Mouse (Mus musculus) MEL (cell line): ENCODE measurements at regions not wholly inside any gene's neighbourhood (a gene's known extent, or its start where the extent isn't known, plus 50 kb on each side); places are given as distances from the start of the nearest gene placed in this dataset.

Experiments
- CTCF ChIP-seq, 3 experiments: IDR thresholded peaks in 2 of 3; conservative IDR thresholded peaks in 1 of 3; 2 replicates each; pipeline ENCODE4 v1.5.1; 2011 to 2012; ENCODE audit warnings: low read length in 3 of 3, low read depth in 2 of 3, mild to moderate bottlenecking in 2 of 3, improper control_type of control experiment in 1 of 3, inconsistent platforms in 1 of 3, mixed read lengths in 1 of 3, moderate library complexity in 1 of 3; ENCODE audit not compliant: control insufficient read depth in 1 of 3, insufficient read depth in 1 of 3, poor library complexity in 1 of 3, severe bottlenecking in 1 of 3
- EP300 ChIP-seq, 2 experiments: IDR thresholded peaks; 2 replicates each; pipeline ENCODE4 v1.6.1; 2011; ENCODE audit warnings: improper control_type of control experiment in 2 of 2, low read length in 2 of 2, low read depth in 1 of 2, mild to moderate bottlenecking in 1 of 2
- JUND ChIP-seq: IDR thresholded peaks from 2 replicates; pipeline ENCODE4 v1.6.1; 2011; ENCODE audit warnings: low read depth, mild to moderate bottlenecking, improper control_type of control experiment, low read length
- MYC ChIP-seq: IDR thresholded peaks from 2 replicates; pipeline ENCODE4 v1.6.1; 2011; ENCODE audit warnings: low read depth, mild to moderate bottlenecking, low read length, improper control_type of control experiment, moderate library complexity
- POLR2A ChIP-seq, 2 experiments: IDR thresholded peaks; 2 replicates each; pipeline ENCODE4 v1.6.1; 2011 to 2012; ENCODE audit warnings: low read length in 2 of 2, mild to moderate bottlenecking in 2 of 2, control low read depth in 1 of 2, improper control_type of control experiment in 1 of 2, low read depth in 1 of 2, moderate library complexity in 1 of 2; ENCODE audit not compliant: control insufficient read depth in 1 of 2, insufficient read depth in 1 of 2, poor library complexity in 1 of 2
- SIN3A ChIP-seq: IDR thresholded peaks from 2 replicates; pipeline ENCODE4 v1.6.1; 2012; ENCODE audit warnings: low read length, improper control_type of control experiment, inconsistent platforms
- USF1 ChIP-seq: IDR thresholded peaks from 2 replicates; pipeline ENCODE4 v1.6.1; 2014; ENCODE audit warnings: low read depth, mild to moderate bottlenecking, inconsistent platforms, low read length, improper control_type of control experiment, moderate library complexity

DNA sequence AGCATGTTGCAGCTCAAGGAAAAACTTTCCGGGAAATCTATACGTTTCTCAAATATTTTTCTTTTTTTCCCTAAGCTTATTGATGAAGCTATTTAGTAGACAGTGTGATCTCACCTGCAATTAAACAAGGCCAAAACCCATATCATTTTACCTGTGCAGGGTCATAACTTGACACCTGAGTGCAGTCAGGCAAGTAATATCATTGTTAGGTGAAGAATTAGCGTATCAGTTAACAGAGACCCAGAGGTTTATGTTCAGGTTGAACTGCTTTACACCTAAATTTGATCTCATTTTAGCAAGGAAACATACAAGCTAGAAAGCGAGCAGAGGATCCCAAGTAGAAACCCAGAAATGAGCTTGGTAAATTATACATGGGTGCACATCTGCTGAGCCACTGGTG, 178.6 kb upstream of the Hcn1 start:
- TF ChIP-seq USF1 (no peak), CTCF (IDR thresholded peaks at IDR 0.05 in 2 of 3, conservative IDR thresholded peaks at IDR 0.05 in 1 of 3; ENCODE audit: control insufficient read depth in 1 of 3, insufficient read depth in 1 of 3, low read depth in 2 of 3, low read length in 3 of 3, poor library complexity in 1 of 3, severe bottlenecking in 1 of 3) (no peak), EP300 (IDR thresholded peaks at IDR 0.05; ENCODE audit: low read depth in 1 of 2, low read length in 2 of 2) (no peak), POLR2A (IDR thresholded peaks at IDR 0.05; ENCODE audit: control insufficient read depth in 1 of 2, insufficient read depth in 1 of 2, low read depth in 1 of 2, low read length in 2 of 2, poor library complexity in 1 of 2) (no peak), SIN3A (no peak), MYC (no peak), JUND (no peak)
